Mouse (Mus musculus): Measurements from ENCODE around the gene Tbce. TPM values are rescaled to one million over a fixed set of nuclear protein-coding genes. Genes with fewer than 3 reads are reported as not detected.

Gene Tbce
- 28.4 and 36.7 TPM in 2 replicates for polyA plus RNA-seq (2012; rRNA removed)

- WGBS: under 1% methylated on average over 35 of the region's 35 CpGs
- TF ChIP-seq POLR2A (IDR thresholded peaks at IDR 0.05; ENCODE audit: control insufficient read depth, extremely low read depth, insufficient read depth, low read length, poor library complexity): no peak; the same call in 1 of the 2 replicates
- 0 out of 2 replicates have a peak, but pooled peaks have one; percentile 32 for TF ChIP-seq CTCF (IDR thresholded peaks at IDR 0.05; ENCODE audit: borderline replicate concordance, control insufficient read depth, extremely low read depth, insufficient read depth, low read length, poor library complexity)
- H3K4me1 ChIP-seq (replicated peaks; ENCODE audit: control insufficient read depth, insufficient read depth, low read length): peaks cover 7% of the 10 kb centered on the region
Observed at GRCm38 (mm10) chr13:14039292-14039965, at the start of gene Tbce. TSS of gene Tbce (minus strand) at chr13:14039638.

GRCm38 (mm10) chr13:14088669-14089068 is 49.2 kb upstream of the Tbce start:
- no peaks in the 10 kb centered on the region for H3K4me1 ChIP-seq (replicated peaks; ENCODE audit: control insufficient read depth, insufficient read depth, low read length)
- no peaks in the 10 kb centered on the region for H3K36me3 ChIP-seq (ENCODE audit: control insufficient read depth, insufficient read depth, low read length)
- TF ChIP-seq POLR2A (IDR thresholded peaks at IDR 0.05; ENCODE audit: control insufficient read depth, extremely low read depth, insufficient read depth, low read length, poor library complexity): no peak
- no peak for TF ChIP-seq CTCF (IDR thresholded peaks at IDR 0.05; ENCODE audit: borderline replicate concordance, control insufficient read depth, extremely low read depth, insufficient read depth, low read length, poor library complexity)
- no peaks in the 10 kb centered on the region for H3K27me3 ChIP-seq (ENCODE audit: control insufficient read depth, insufficient read depth, low read length)
- no peak overlapping the region for H3K4me3 ChIP-seq (ENCODE audit: control insufficient read depth, insufficient read depth, low read length)
- 100% methylated on average over 1 of the region's 1 CpGs for WGBS
- no peak overlapping the region for H3K27ac ChIP-seq (ENCODE audit: control insufficient read depth, insufficient read depth, low read length)
- DNase-seq: no peak

More at GRCm38 (mm10) chr13:14039292-14039965, at the start of gene Tbce:
- peak within 1 kb of the TSS; percentile 79 for H3K4me3 ChIP-seq (ENCODE audit: control insufficient read depth, insufficient read depth, low read length)
- H3K27me3 ChIP-seq (ENCODE audit: control insufficient read depth, insufficient read depth, low read length): no peaks in the 10 kb centered on the region
- H3K27ac ChIP-seq (ENCODE audit: control insufficient read depth, insufficient read depth, low read length): peak within 1 kb of the TSS; percentile 91
- no peaks in the 10 kb centered on the region for H3K36me3 ChIP-seq (ENCODE audit: control insufficient read depth, insufficient read depth, low read length)
- DNase-seq: peak; percentile 90

- Histone ChIP-seq H3K27ac (ENCODE audit: control insufficient read depth, insufficient read depth, low read length) (no peak overlapping the region), H3K36me3 (ENCODE audit: control insufficient read depth, insufficient read depth, low read length) (no peaks in the 10 kb centered on the region; the same call in 1 of the 2 replicates), H3K4me1 (replicated peaks; ENCODE audit: control insufficient read depth, insufficient read depth, low read length) (no peaks in the 10 kb centered on the region; the same call in 1 of the 2 replicates), H3K27me3 (ENCODE audit: control insufficient read depth, insufficient read depth, low read length) (no peaks in the 10 kb centered on the region), H3K4me3 (ENCODE audit: control insufficient read depth, insufficient read depth, low read length) (no peak overlapping the region)
- TF ChIP-seq POLR2A (IDR thresholded peaks at IDR 0.05; ENCODE audit: control insufficient read depth, extremely low read depth, insufficient read depth, low read length, poor library complexity) (no peak), CTCF (IDR thresholded peaks at IDR 0.05; ENCODE audit: borderline replicate concordance, control insufficient read depth, extremely low read depth, insufficient read depth, low read length, poor library complexity) (no peak)
- no peak for DNase-seq
- WGBS: 89% methylated on average over 1 of the region's 1 CpGs
Observed at GRCm38 (mm10) chr13:14075326-14075725, 35.9 kb upstream of the Tbce start.

GRCm38 (mm10) chr13:14074371-14074770 is 34.9 kb upstream of the Tbce start:
- 95% methylated on average over 1 of the region's 1 CpGs for WGBS
- no peak overlapping the region for H3K27ac ChIP-seq (ENCODE audit: control insufficient read depth, insufficient read depth, low read length)

GRCm38 (mm10) chr13:14069291-14069690 is 29.9 kb upstream of the Tbce start:
- WGBS: 98% methylated on average over 1 of the region's 1 CpGs

More at GRCm38 (mm10) chr13:14074371-14074770, 34.9 kb upstream of the Tbce start:
- H3K4me3 ChIP-seq (ENCODE audit: control insufficient read depth, insufficient read depth, low read length): no peak overlapping the region
- no peaks in the 10 kb centered on the region for H3K4me1 ChIP-seq (replicated peaks; ENCODE audit: control insufficient read depth, insufficient read depth, low read length)
- no peaks in the 10 kb centered on the region for H3K27me3 ChIP-seq (ENCODE audit: control insufficient read depth, insufficient read depth, low read length)
- H3K36me3 ChIP-seq (ENCODE audit: control insufficient read depth, insufficient read depth, low read length): no peaks in the 10 kb centered on the region; the same call in 1 of the 2 replicates
- no peak for TF ChIP-seq POLR2A (IDR thresholded peaks at IDR 0.05; ENCODE audit: control insufficient read depth, extremely low read depth, insufficient read depth, low read length, poor library complexity)
- TF ChIP-seq CTCF (IDR thresholded peaks at IDR 0.05; ENCODE audit: borderline replicate concordance, control insufficient read depth, extremely low read depth, insufficient read depth, low read length, poor library complexity): no peak
- no peak for DNase-seq

GRCm38 (mm10) chr13:14068035-14068434 is 28.6 kb upstream of the Tbce start:
- Histone ChIP-seq H3K36me3 (ENCODE audit: control insufficient read depth, insufficient read depth, low read length) (no peaks in the 10 kb centered on the region), H3K27ac (ENCODE audit: control insufficient read depth, insufficient read depth, low read length) (no peak overlapping the region), H3K4me3 (ENCODE audit: control insufficient read depth, insufficient read depth, low read length) (no peak overlapping the region), H3K27me3 (ENCODE audit: control insufficient read depth, insufficient read depth, low read length) (no peaks in the 10 kb centered on the region), H3K4me1 (replicated peaks; ENCODE audit: control insufficient read depth, insufficient read depth, low read length) (no peaks in the 10 kb centered on the region)
- no peak for DNase-seq
- TF ChIP-seq POLR2A (IDR thresholded peaks at IDR 0.05; ENCODE audit: control insufficient read depth, extremely low read depth, insufficient read depth, low read length, poor library complexity): no peak

More at GRCm38 (mm10) chr13:14069291-14069690, 29.9 kb upstream of the Tbce start:
- H3K36me3 ChIP-seq (ENCODE audit: control insufficient read depth, insufficient read depth, low read length): no peaks in the 10 kb centered on the region
- no peak for DNase-seq
- no peak overlapping the region for H3K27ac ChIP-seq (ENCODE audit: control insufficient read depth, insufficient read depth, low read length)
- H3K27me3 ChIP-seq (ENCODE audit: control insufficient read depth, insufficient read depth, low read length): no peaks in the 10 kb centered on the region
- no peak for TF ChIP-seq POLR2A (IDR thresholded peaks at IDR 0.05; ENCODE audit: control insufficient read depth, extremely low read depth, insufficient read depth, low read length, poor library complexity)
- TF ChIP-seq CTCF (IDR thresholded peaks at IDR 0.05; ENCODE audit: borderline replicate concordance, control insufficient read depth, extremely low read depth, insufficient read depth, low read length, poor library complexity): no peak
- no peak overlapping the region for H3K4me3 ChIP-seq (ENCODE audit: control insufficient read depth, insufficient read depth, low read length)
- no peaks in the 10 kb centered on the region for H3K4me1 ChIP-seq (replicated peaks; ENCODE audit: control insufficient read depth, insufficient read depth, low read length)
